Mouse (Mus musculus): ENCODE results near the gene Hist1h3c. TPM values are rescaled to one million over a fixed set of nuclear protein-coding genes. Genes with fewer than 3 reads are reported as not detected.
"Not testable (repeated sequence)": the region's sequence is repeated elsewhere in the genome, so short reads cannot be mapped to it uniquely, and the experiment has no call there.

The Hist1h3c gene
- polyA plus RNA-seq, 1 experiment from 2014 or later = 11.3 TPM

DNA sequence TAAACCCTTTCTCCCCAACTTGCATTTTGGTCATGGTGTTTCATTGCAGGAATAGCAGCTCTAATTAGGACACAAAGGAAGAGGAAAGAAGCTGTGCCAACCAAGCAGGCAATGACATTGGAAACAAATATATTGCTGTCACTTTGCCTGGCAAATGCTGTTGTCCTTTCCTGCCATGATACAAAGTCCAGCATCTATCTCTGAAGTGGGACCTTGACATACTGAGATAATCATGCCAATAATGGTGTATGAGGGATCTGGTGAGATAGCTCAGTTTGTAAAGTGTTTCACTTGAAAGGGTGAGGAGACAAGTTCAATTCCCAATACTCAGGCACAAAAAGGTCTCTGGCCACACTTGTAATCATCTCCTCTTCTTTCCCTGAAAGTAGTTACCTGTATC lies 21.4 kb upstream of the Hist1h3c start:
- H3K4me2 ChIP-seq = no peak overlapping the region
- H3K9ac ChIP-seq = no peak overlapping the region
- peaks cover 5% of the 10 kb centered on the region; the same call in 1 of the 2 replicates for H3K4me1 ChIP-seq (ENCODE audit: insufficient read depth)
- no peaks in the 10 kb centered on the region for H3K27me3 ChIP-seq (ENCODE audit: insufficient read depth, low read length)
- H3K4me3 ChIP-seq (ENCODE audit: low read depth, low read length) = no peak overlapping the region
- TF ChIP-seq CTCF (IDR thresholded peaks at IDR 0.05; ENCODE audit: low read depth) = no peak
- no peaks in the 10 kb centered on the region for H3K9me3 ChIP-seq (ENCODE audit: low read depth, low read length)
- no peak overlapping the region for H3K27ac ChIP-seq (ENCODE audit: low read depth)
- ATAC-seq (ENCODE audit: insufficient read depth) = no peak
- no peaks in the 10 kb centered on the region for H3K36me3 ChIP-seq (ENCODE audit: insufficient read depth)
- no peak for DNase-seq

DNA sequence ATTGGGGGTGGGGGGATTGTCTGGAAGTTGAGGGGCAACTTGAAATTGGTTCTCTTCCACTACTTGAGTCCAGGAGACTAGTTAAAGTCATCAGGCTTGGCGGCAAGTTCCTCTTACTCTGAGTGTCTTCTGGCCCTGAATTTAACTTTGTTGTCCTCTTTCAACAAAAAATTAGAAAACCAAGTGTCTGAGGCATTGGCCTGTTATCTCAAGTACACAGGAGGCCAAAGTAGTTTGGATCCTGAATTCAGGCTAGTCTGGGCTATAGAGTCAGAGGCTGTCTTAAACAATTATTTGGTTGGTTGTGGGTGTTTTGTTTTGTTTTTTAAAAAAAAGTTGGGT lies 19.7 kb upstream of the Hist1h3c start:
- Histone ChIP-seq H3K4me1 (ENCODE audit: insufficient read depth) (peaks cover 5% of the 10 kb centered on the region; the same call in 1 of the 2 replicates), H3K9ac (0 out of 2 replicates have a peak overlapping the region, but pooled peaks have one; percentile 76), H3K4me3 (ENCODE audit: low read depth, low read length) (no peak overlapping the region), H3K9me3 (ENCODE audit: low read depth, low read length) (no peaks in the 10 kb centered on the region), H3K27me3 (ENCODE audit: insufficient read depth, low read length) (no peaks in the 10 kb centered on the region), H3K36me3 (ENCODE audit: insufficient read depth) (no peaks in the 10 kb centered on the region), H3K27ac (ENCODE audit: low read depth) (peak overlapping the region; percentile 66; the same call in 1 of the 2 replicates), H3K4me2 (peak overlapping the region; percentile 90; the same call in 1 of the 2 replicates)
- 44% methylated on average over 1 of the region's 1 CpGs for WGBS
- no peak for TF ChIP-seq CTCF (IDR thresholded peaks at IDR 0.05; ENCODE audit: low read depth)
- ATAC-seq (ENCODE audit: insufficient read depth) = no peak
- DNase-seq = no peak

DNA sequence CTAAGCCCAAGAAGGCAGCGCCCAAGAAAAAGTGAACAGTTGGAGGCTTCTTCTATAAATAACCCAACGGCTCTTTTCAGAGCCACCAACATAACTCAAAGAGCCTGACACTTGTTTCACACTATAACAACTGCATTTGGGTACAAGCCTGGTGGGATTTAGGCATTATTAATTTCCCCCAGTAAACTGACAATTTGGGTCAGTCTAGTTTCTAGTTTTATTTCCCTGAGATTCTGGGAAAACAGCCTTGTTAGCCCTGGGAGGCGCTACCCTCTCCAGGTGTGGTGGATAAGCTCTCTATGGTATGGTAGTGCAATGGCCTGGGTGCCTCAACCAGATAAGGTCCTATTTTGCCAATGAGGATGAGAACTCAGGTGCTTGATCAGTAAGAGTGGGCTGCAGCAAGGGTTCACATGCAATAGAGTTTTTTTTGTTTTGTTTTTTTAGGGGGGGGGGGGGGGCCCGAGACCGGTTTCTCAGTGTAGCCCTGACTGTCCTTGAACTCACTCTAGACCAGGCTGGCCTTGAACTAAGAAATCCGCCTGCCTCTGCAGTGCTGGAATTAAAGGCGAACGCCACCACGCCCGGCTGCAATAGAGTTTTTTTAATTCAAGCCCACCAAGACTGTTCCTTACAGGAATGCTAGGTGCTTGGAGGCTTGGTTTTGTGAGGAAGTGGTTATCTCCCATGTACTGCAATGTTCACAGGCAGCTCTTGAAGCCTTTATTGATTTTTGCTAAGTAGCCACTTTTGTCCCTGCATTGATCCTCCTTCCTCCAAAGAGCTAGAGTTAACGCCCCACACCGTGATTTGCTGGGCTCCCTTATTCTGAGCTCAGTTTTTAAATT lies 19.1 kb upstream of the Hist1h3c start:
- ATAC-seq (ENCODE audit: insufficient read depth) (no peak), DNase-seq (peak; percentile 38)
- Histone ChIP-seq H3K4me2 (peak overlapping the region; percentile 90), H3K4me1 (ENCODE audit: insufficient read depth) (peaks cover 5% of the 10 kb centered on the region; the same call in 1 of the 2 replicates), H3K9me3 (ENCODE audit: low read depth, low read length) (no peaks in the 10 kb centered on the region), H3K36me3 (ENCODE audit: insufficient read depth) (no peaks in the 10 kb centered on the region), H3K27ac (ENCODE audit: low read depth) (peak overlapping the region; percentile 99), H3K9ac (peak overlapping the region; percentile 76), H3K27me3 (ENCODE audit: insufficient read depth, low read length) (no peaks in the 10 kb centered on the region), H3K4me3 (ENCODE audit: low read depth, low read length) (peak overlapping the region; percentile 54)
- WGBS = 27% methylated on average over 11 of the region's 12 CpGs
- no peak for TF ChIP-seq CTCF (IDR thresholded peaks at IDR 0.05; ENCODE audit: low read depth)

DNA sequence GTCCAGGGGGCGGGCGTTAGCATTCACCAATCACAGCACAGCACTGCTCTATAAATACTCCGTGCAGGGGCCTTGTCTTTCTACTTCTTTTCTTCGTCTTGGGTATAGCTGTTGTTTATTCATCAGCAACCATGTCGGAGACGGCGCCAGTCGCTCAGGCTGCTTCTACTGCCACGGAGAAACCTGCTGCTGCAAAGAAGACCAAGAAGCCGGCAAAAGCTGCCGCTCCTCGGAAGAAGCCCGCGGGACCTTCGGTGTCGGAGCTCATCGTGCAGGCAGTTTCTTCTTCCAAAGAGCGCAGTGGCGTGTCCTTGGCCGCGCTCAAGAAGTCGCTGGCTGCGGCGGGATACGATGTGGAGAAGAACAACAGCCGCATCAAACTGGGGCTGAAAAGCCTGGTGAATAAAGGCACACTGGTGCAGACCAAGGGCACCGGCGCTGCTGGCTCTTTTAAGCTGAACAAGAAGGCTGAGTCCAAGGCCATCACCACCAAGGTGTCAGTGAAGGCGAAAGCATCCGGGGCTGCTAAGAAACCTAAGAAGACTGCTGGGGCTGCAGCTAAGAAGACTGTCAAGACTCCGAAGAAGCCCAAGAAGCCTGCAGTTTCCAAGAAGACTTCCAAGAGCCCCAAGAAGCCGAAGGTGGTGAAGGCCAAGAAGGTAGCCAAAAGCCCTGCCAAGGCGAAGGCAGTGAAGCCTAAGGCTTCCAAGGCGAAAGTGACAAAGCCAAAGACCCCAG lies 18.4 kb upstream of the Hist1h3c start, which contains the start of gene Hist1h1a:
TSS of gene Hist1h1a (plus strand) at position 81 of the 738 bp plus-strand sequence.
- Histone ChIP-seq H3K27me3 (ENCODE audit: insufficient read depth, low read length) (no peaks in the 10 kb centered on the region), H3K27ac (ENCODE audit: low read depth) (peak within 1 kb of the TSS; percentile 99), H3K36me3 (ENCODE audit: insufficient read depth) (no peaks in the 10 kb centered on the region), H3K4me3 (ENCODE audit: low read depth, low read length) (peak within 1 kb of the TSS; percentile 54), H3K9ac (peak within 1 kb of the TSS; percentile 76), H3K4me2 (peak within 1 kb of the TSS; percentile 90), H3K9me3 (ENCODE audit: low read depth, low read length) (no peaks in the 10 kb centered on the region), H3K4me1 (ENCODE audit: insufficient read depth) (peaks cover 5% of the 10 kb centered on the region; the same call in 1 of the 2 replicates)
- ATAC-seq (ENCODE audit: insufficient read depth) = peak; percentile 68
- DNase-seq = peak; percentile 98
- WGBS = 2% methylated on average over 34 of the region's 34 CpGs
- TF ChIP-seq CTCF (IDR thresholded peaks at IDR 0.05; ENCODE audit: low read depth) = no peak

DNA sequence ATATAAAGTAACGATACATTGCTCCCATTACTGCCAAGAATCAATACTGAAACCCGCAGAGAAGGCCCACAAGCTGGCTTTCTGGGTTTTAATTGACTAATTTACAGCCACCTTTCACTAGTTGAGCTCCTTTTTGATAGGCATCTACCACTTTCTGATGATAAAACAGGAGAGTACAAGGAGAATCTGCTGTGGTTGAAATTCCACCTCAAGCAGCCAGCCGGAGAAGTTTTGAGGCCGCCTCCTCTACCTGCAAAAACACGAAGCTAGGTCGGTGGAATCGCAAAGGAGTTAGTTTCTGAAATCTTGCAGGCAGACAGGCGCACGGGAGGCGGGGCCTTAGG lies 17.8 kb upstream of the Hist1h3c start:
- peak overlapping the region; percentile 99 for H3K27ac ChIP-seq (ENCODE audit: low read depth)
- H3K4me3 ChIP-seq (ENCODE audit: low read depth, low read length) = peak overlapping the region; percentile 54
- no peak for TF ChIP-seq CTCF (IDR thresholded peaks at IDR 0.05; ENCODE audit: low read depth)
- H3K4me2 ChIP-seq = peak overlapping the region; percentile 90
- H3K4me1 ChIP-seq (ENCODE audit: insufficient read depth) = peaks cover 5% of the 10 kb centered on the region; the same call in 1 of the 2 replicates
- no peaks in the 10 kb centered on the region for H3K9me3 ChIP-seq (ENCODE audit: low read depth, low read length)
- H3K36me3 ChIP-seq (ENCODE audit: insufficient read depth) = no peaks in the 10 kb centered on the region
- ATAC-seq (ENCODE audit: insufficient read depth) (no peak), DNase-seq (no peak)
- under 1% methylated on average over 10 of the region's 10 CpGs for WGBS
- no peaks in the 10 kb centered on the region for H3K27me3 ChIP-seq (ENCODE audit: insufficient read depth, low read length)
- H3K9ac ChIP-seq = peak overlapping the region; percentile 76

DNA sequence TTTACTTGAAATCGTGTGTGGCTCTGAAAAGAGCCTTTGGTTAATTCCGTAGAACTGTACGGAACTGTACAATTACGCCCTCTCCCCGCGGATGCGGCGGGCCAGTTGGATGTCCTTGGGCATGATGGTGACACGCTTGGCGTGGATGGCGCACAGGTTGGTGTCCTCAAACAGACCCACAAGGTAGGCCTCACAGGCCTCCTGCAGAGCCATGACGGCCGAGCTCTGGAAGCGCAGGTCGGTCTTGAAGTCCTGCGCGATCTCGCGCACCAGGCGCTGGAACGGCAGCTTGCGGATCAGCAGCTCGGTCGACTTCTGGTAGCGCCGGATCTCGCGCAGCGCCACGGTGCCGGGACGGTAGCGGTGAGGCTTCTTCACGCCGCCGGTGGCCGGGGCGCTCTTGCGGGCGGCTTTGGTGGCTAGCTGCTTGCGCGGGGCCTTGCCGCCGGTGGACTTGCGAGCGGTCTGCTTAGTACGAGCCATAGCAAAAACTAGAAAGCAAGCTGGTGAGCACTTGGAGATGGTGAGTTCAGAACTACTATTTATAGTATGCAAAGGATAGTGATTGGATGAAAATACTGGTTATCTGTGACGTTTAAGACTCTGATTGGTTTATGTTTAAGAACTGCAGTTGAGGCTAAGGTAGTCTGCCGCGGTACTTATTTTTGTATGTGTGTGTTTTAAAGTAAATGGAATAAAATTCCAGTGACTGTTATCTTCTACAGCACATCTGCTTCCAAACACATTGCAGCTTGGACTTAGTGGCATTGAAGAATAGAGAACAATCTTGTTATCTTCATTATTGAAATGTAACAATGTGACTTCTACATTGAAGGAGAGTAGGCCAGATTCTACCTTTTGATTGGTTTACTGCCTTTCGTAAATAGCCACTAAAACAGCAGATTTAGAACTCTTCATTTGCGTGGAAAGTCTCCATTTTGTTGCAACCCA lies 16.7 kb upstream of the Hist1h3c start, which contains the start of gene Hist1h3a:
TSS of gene Hist1h3a (minus strand) at position 516 of the 951 bp plus-strand sequence.
- not testable (repeated sequence) for H3K4me1 ChIP-seq (ENCODE audit: insufficient read depth); H3K9me3 ChIP-seq (ENCODE audit: low read depth, low read length); H3K27me3 ChIP-seq (ENCODE audit: insufficient read depth, low read length); H3K36me3 ChIP-seq (ENCODE audit: insufficient read depth)
- H3K4me2 ChIP-seq = peak within 1 kb of the TSS; percentile 90
- H3K9ac ChIP-seq = peak within 1 kb of the TSS; percentile 76
- WGBS = under 1% methylated on average over 26 of the region's 52 CpGs
- H3K27ac ChIP-seq (ENCODE audit: low read depth) = peak within 1 kb of the TSS; percentile 99
- H3K4me3 ChIP-seq (ENCODE audit: low read depth, low read length) = peak within 1 kb of the TSS; percentile 54
- DNase-seq (peak; percentile 93), ATAC-seq (ENCODE audit: insufficient read depth) (peak; percentile 71)

Measured in lung, embryonic 14.5 days (tissue).